Mouse (Mus musculus) heart, postnatal 36 days (tissue): ENCODE results near the gene Foxq1. TPM values are rescaled to one million over a fixed set of nuclear protein-coding genes. Genes with fewer than 3 reads are reported as not detected.

Experiments used
- DNase-seq, 2 experiments: peaks; one replicate each; pipeline ENCODE4 v3.0.0; 2021 to 2022
- intact Hi-C: fragments of 180-260 bp; cut with DNase I; formaldehyde crosslinking; loops from one replicate; pipeline ENCODE4 v1.15.1; 2025
- total RNA-seq, 2 experiments: library from RNA; stranded (reverse); gene quantifications; 2 replicates each; pipeline ENCODE4 v1.2.3; 2021

The Foxq1 gene
- total RNA-seq, 2 experiments from 2014 or later, result 0.33 TPM

DNA sequence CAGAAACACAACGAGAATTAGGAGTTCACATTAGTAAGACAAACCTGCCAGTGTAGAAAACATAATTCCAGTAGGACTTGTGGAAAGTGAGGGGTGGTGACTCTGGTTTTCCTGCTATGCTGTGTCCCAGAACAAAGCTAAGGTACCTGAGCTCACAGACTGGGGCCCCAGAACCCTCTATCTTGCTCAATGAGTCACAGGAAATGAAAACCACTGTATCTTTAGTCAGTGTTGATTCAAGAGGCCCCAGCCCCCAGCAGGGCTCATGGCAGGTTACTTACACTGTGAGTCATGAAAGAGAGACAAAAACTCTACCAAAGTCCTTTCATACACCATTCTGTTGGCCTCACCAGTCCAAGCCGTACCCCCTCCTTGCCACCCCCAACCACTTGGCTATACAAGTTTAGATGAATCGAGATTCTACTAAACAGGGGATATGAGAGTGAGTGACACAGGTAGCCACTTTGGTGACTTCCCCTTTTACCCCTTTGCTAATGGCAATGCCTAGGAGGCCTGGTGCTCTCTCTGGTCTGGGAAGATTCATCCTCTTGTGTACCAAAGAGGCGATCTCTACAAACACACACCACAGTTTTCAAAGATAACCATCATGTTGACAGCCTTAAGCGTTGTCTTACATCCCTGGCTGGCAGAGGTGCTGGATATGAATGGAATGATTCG is 11.8 kb downstream of the Foxq1 start:
- DNase-seq, result no peak
- intact Hi-C loops, result no loop called here

- intact Hi-C loops, result no loop called here
- DNase-seq, result no peak
Measured at GRCm38 (mm10) chr13:31572806-31573508, 17.0 kb downstream of the Foxq1 start.

- intact Hi-C loops, result no loop called here
- DNase-seq, result no peak
Measured at GRCm38 (mm10) chr13:31574627-31575026, 18.7 kb downstream of the Foxq1 start.

GRCm38 (mm10) chr13:31576696-31577095 is 20.8 kb downstream of the Foxq1 start:
- intact Hi-C loops, result no loop called here
- DNase-seq, result no peak

DNA sequence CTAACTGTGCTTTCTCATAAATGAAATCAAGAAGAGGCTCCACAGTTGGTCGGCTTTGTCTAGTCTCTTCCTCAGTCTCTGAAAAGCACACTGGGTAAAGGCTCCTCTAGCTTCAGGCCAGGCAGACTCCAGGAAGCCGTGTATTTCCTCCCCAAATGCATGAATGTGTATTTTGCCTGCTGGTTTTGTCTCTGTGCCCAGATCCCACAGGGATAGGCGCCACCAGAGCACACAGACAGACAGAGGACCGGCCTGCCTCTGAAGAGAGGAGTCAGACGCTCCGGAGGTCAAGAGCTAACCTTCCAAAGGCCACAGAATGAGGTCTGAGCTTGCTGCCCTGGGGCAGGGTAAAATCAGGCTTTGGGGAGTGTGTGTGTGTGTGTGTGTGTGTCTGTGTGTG is 21.6 kb downstream of the Foxq1 start:
- intact Hi-C loops, result no loop called here
- DNase-seq, result no peak

DNA sequence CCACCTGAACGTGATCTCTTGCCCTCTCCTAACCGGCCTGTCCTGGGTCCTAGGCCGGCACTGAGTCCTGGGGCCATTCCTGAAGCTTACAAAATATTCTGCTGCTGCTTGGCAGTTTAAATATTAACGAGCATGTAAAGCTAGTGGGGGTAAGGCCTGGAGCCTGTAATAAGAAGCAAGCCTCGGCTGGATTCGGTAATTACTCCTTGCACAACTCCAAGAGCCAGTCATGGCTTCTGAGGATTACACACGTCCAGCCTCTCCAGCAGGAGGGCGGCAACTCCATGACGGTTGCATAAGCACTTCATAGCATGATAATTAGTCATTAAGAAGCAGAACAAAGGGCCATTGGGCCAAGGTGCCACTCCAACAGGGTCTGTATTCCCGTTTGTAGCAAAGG is 22.5 kb downstream of the Foxq1 start:
- DNase-seq, result no peak
- intact Hi-C loops, result no loop called here

- intact Hi-C loops, result no loop called here
Measured at GRCm38 (mm10) chr13:31579866-31580265, 23.9 kb downstream of the Foxq1 start.

GRCm38 (mm10) chr13:31587341-31587740 is 31.4 kb downstream of the Foxq1 start:
- no peak for DNase-seq

More at GRCm38 (mm10) chr13:31579866-31580265, 23.9 kb downstream of the Foxq1 start:
- DNase-seq, result no peak

GRCm38 (mm10) chr13:31599576-31599975 is 43.6 kb downstream of the Foxq1 start:
- DNase-seq, result no peak
- intact Hi-C loops, result no loop called here

More at GRCm38 (mm10) chr13:31587341-31587740, 31.4 kb downstream of the Foxq1 start:
- intact Hi-C loops, result no loop called here

- intact Hi-C loops, result no loop called here
- DNase-seq, result no peak
Measured at GRCm38 (mm10) chr13:31603964-31604363, 48.0 kb downstream of the Foxq1 start.

Other genes with a start within 250 kb of the Foxq1 start
- under 1 TPM in 1 of 2 experiments, not detected in 1; 0.08 TPM for gene A530084C06Rik, start 3.2 kb downstream of the Foxq1 start, total RNA-seq
- under 1 TPM in 1 of 2 experiments, not detected in 1; 0.19 TPM for gene Foxf2, start 69.7 kb downstream of the Foxq1 start, total RNA-seq